Mouse (Mus musculus) thymus, adult 2 months (tissue): ENCODE measurements at regions not wholly inside any gene's neighbourhood (a gene's known extent, or its start where the extent isn't known, plus 50 kb on each side); places are given as distances from the start of the nearest gene placed in this dataset.

ENCODE experiments used
- CTCF ChIP-seq: fragments of 200-500 bp; IDR thresholded peaks from 2 replicates; pipeline ENCODE4 v1.5.1; 2012; ENCODE audit warnings: mild to moderate bottlenecking, control low read depth, low read length, moderate library complexity, borderline replicate concordance; ENCODE audit not compliant: control insufficient read depth, poor library complexity, insufficient read depth; ENCODE audit errors: extremely low read depth
- POLR2A ChIP-seq: fragments of 200-500 bp; IDR thresholded peaks from 2 replicates; pipeline ENCODE4 v1.6.1; 2012; ENCODE audit warnings: mild to moderate bottlenecking, low read length, control low read depth, moderate library complexity; ENCODE audit not compliant: control insufficient read depth, poor library complexity, insufficient read depth; ENCODE audit errors: extremely low read depth

GRCm38 (mm10) chr15:74379366-74379765 is 256.8 kb downstream of the Mroh4 start:
- TF ChIP-seq CTCF (no peak), POLR2A (no peak)
